Mouse (Mus musculus) layer of hippocampus, postnatal 25 days (tissue): ENCODE data around the gene Tk1. TPM values are rescaled to one million over a fixed set of nuclear protein-coding genes. Genes with fewer than 3 reads are reported as not detected.
"Not testable (repeated sequence)": the region's sequence is repeated elsewhere in the genome, so short reads cannot be mapped to it uniquely, and the experiment has no call there.

Source experiments
- DNase-seq, 2 experiments: peaks; one replicate each; pipeline ENCODE4 v3.0.0; 2022; ENCODE audit warnings: mixed read lengths in 2 of 2, low spot score in 1 of 2; ENCODE audit errors: extremely low spot score in 1 of 2
- total RNA-seq, 2 experiments: library from RNA; stranded (reverse); gene quantifications; 2 replicates each; pipeline ENCODE4 v1.2.3; 2021

Tk1 gene
- total RNA-seq, 2 experiments from 2014 or later: 1.1 TPM

- DNase-seq: no peak
Measured at GRCm38 (mm10) chr11:117796954-117797353, 28.9 kb downstream of the Tk1 start.

GRCm38 (mm10) chr11:117794035-117794551 lies 31.8 kb downstream of the Tk1 start:
- no peak for DNase-seq

GRCm38 (mm10) chr11:117792281-117792888 lies 33.5 kb downstream of the Tk1 start:
- no peak for DNase-seq

- no peak for DNase-seq
Measured at GRCm38 (mm10) chr11:117791441-117791761, 34.5 kb downstream of the Tk1 start.

GRCm38 (mm10) chr11:117790703-117791440 lies 35.0 kb downstream of the Tk1 start:
- DNase-seq: no peak

GRCm38 (mm10) chr11:117790286-117790685 lies 35.6 kb downstream of the Tk1 start:
- DNase-seq: peak; percentile 36 to 77

GRCm38 (mm10) chr11:117788481-117788880 lies 37.4 kb downstream of the Tk1 start:
- DNase-seq: not testable (repeated sequence)

- peak in 1 of 2 experiments; percentile 61 for DNase-seq
Measured at GRCm38 (mm10) chr11:117786294-117786693, 39.6 kb downstream of the Tk1 start.

GRCm38 (mm10) chr11:117783683-117784309 lies 42.1 kb downstream of the Tk1 start:
- no peak for DNase-seq

- peak; percentile 34 to 65 for DNase-seq
Measured at GRCm38 (mm10) chr11:117783089-117783488, 42.8 kb downstream of the Tk1 start.

- no peak for DNase-seq
Measured at GRCm38 (mm10) chr11:117782705-117783034, 43.2 kb downstream of the Tk1 start.

GRCm38 (mm10) chr11:117781993-117782704 lies 43.7 kb downstream of the Tk1 start, which contains the start of the genes Tmc8 and Tmc6:
Gene Tmc8, plus strand, starts transcription at chr11:117782076.
Gene Tmc6, minus strand, starts transcription at chr11:117782198.
- DNase-seq: no peak

- DNase-seq: no peak
Measured at GRCm38 (mm10) chr11:117781199-117781821, 44.6 kb downstream of the Tk1 start.

- no peak for DNase-seq
Measured at GRCm38 (mm10) chr11:117780582-117781111, 45.2 kb downstream of the Tk1 start.

GRCm38 (mm10) chr11:117780199-117780515 lies 45.7 kb downstream of the Tk1 start:
- DNase-seq: no peak

- DNase-seq: no peak
Measured at GRCm38 (mm10) chr11:117779434-117780198, 46.3 kb downstream of the Tk1 start.

GRCm38 (mm10) chr11:117778851-117779433 lies 47.0 kb downstream of the Tk1 start:
- DNase-seq: no peak

GRCm38 (mm10) chr11:117778031-117778430 lies 47.9 kb downstream of the Tk1 start:
- DNase-seq: no peak

- DNase-seq: no peak
Measured at GRCm38 (mm10) chr11:117777111-117777510, 48.8 kb downstream of the Tk1 start.
